Mouse (Mus musculus) embryonic fibroblast, embryonic 13.5 days (primary cell): ENCODE results near the gene Tmem266.

Experiments
- CTCF ChIP-seq: IDR thresholded peaks from 2 replicates; pipeline ENCODE4 v1.5.1; 2011; ENCODE audit warnings: mild to moderate bottlenecking, control low read depth, low read length, moderate library complexity, borderline replicate concordance; ENCODE audit not compliant: insufficient read depth
- POLR2A ChIP-seq: IDR thresholded peaks from 2 replicates; pipeline ENCODE4 v1.6.1; 2011; ENCODE audit warnings: low read depth, mild to moderate bottlenecking, control low read depth, low read length, moderate library complexity

DNA sequence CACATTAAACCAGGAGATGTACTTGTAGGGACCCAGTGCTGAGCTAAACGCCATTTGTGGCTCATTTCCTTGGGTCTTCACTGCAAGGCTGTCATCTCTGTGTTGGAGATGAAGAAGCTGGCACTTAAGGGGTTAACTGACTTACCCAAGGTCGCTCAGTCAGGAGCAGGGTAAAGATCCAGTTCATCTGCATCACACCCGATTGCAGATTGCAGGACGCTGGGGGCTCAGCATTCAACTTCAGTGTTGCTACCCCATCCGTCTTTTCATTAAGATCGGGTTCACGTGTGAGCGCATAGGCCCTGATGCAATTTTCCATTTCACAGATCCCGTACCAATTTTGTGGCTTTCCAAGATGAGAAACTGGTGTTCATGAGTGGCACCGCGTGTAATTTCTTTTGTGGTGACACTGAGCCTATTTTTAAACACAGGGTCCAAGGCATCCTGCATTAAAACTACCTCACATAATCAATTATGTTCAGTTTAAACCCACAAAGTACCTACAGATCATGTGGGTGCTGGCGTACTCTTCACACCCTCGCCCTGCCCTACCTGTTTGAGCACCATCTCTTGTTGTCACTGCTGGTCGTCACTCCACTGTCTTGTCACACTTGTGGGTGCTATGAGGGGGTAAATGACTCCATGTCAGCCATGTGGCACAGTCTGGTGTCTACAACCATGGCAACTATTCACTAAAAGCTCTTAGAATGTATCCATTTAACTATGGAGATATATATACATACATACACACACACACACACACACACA, 1.6 kb downstream of the Tmem266 start:
- TF ChIP-seq CTCF (no peak), POLR2A (no peak)
